Mouse (Mus musculus) liver, embryonic 11.5 days (tissue): ENCODE results near the gene Fetub. TPM values are rescaled to one million over a fixed set of nuclear protein-coding genes. Genes with fewer than 3 reads are reported as not detected.

Experiments
- ATAC-seq: fragments of 200-750 bp; cut with Nextera tagmentation; replicated peaks from 2 replicates; pipeline ENCODE4 v1.8.0; 2017; ENCODE audit warnings: moderate number of reproducible peaks, mild to moderate bottlenecking, moderate TSS enrichment, moderate library complexity; ENCODE audit not compliant: low FRiP score
- DNase-seq: peaks from one replicate; pipeline ENCODE4 v3.0.0-alpha.2; 2017; ENCODE audit warnings: low spot score
- H3K27ac ChIP-seq: fragments of 300-500 bp; sonication (generic); 2 replicates; pipeline ENCODE4 v1.5.1; 2014; ENCODE audit warnings: mild to moderate bottlenecking, low read depth, low read length, control low read depth
- H3K27me3 ChIP-seq: fragments of 300-500 bp; sonication (generic); replicated peaks from 2 replicates; pipeline ENCODE4 v1.6.1; 2014; ENCODE audit warnings: low read length, mixed read lengths; ENCODE audit not compliant: control insufficient read depth, insufficient read depth
- H3K36me3 ChIP-seq: fragments of 300-500 bp; sonication (generic); 2 replicates; pipeline ENCODE4 v1.6.1; 2014; ENCODE audit warnings: mild to moderate bottlenecking, low read length, moderate library complexity, mixed read lengths; ENCODE audit not compliant: control insufficient read depth, insufficient read depth
- H3K4me1 ChIP-seq: fragments of 300-500 bp; sonication (generic); replicated peaks from 2 replicates; pipeline ENCODE4 v1.6.1; 2014; ENCODE audit warnings: low read length, mixed read lengths; ENCODE audit not compliant: control insufficient read depth, insufficient read depth
- H3K4me2 ChIP-seq: fragments of 300-500 bp; sonication (generic); 2 replicates; pipeline ENCODE4 v1.6.1; 2014; ENCODE audit warnings: mild to moderate bottlenecking, control low read depth, moderate library complexity
- H3K4me3 ChIP-seq: fragments of 300-500 bp; sonication (generic); 2 replicates; pipeline ENCODE4 v1.5.1; 2014; ENCODE audit warnings: low read depth, low read length, control low read depth
- H3K9ac ChIP-seq: fragments of 300-500 bp; sonication (generic); 2 replicates; pipeline ENCODE4 v1.6.1; 2014; ENCODE audit warnings: low read depth, low read length, control low read depth
- H3K9me3 ChIP-seq: fragments of 300-500 bp; sonication (generic); 2 replicates; pipeline ENCODE4 v1.6.1; 2016; ENCODE audit warnings: low read length, inconsistent platforms, mixed read lengths; ENCODE audit not compliant: control insufficient read depth
- WGBS: fragments of 180-500 bp; shearing (Covaris S2); extraction: QIAGEN DNeasy Blood & Tissue Kit; methylation state at CpG from one replicate; pipeline ENCODE4 v1.1.7; 2014; 5-methylcytosine and 5-hydroxymethylcytosine counted together
- polyA plus RNA-seq: library from polyadenylated mRNA; unstranded; fragments of >200 nt; fragmentation: Nextera tagmentation; extraction: Ambion mirVana; gene quantifications from 2 replicates; pipeline ENCODE4 v1.2.1, GENCODE M21; 2014

The Fetub gene
- polyA plus RNA-seq, 1 experiment from 2014 or later = 0.69 TPM

DNA sequence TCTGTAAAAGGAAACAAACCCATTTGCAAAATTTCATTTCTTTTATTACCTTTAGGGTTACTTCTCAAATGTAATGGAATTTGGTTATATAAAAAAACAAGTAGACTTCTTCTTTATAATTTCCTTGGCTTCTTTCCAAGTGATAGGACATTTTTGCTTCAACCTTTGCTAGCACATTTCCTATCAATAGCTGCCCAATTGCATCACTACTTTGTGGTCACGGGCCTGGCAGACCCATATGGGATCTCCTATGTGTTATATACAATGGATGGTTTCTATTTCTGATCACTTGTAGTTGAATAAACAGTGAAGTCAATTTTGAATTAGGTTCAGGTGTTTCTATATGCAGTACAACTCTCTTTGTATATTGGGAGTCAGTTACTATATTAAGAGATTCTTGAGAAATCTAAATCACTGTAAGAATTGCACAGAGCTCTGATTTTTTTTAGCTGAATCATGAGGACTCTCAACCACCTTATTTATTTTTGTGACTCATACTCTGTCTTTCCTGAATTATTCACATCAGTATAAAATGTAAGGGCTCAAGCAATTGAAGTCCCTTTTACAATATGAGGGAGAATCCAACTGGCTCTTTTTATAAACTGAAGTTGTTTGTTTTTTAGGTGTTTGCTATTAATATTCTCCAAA, 49.4 kb downstream of the Fetub start:
- no peak overlapping the region for H3K4me3 ChIP-seq
- 49% methylated on average over 1 of the region's 1 CpGs for WGBS
- no peak for ATAC-seq

More for the DNA sequence above, 49.4 kb downstream of the Fetub start:
- no peak overlapping the region for H3K4me2 ChIP-seq
- H3K27ac ChIP-seq = no peak overlapping the region
- no peak overlapping the region for H3K9ac ChIP-seq
- H3K36me3 ChIP-seq = no peaks in the 10 kb centered on the region
- no peak for DNase-seq
- H3K27me3 ChIP-seq = no peaks in the 10 kb centered on the region
- no peaks in the 10 kb centered on the region for H3K4me1 ChIP-seq
- H3K9me3 ChIP-seq = no peaks in the 10 kb centered on the region

Other genes starting within 250 kb of the Fetub start
- not detected in 2 replicates for gene Crygs, start 106.8 kb upstream of the Fetub start, polyA plus RNA-seq
- gene Tbccd1, start 60.7 kb upstream of the Fetub start, polyA plus RNA-seq = 44.8 and 47.3 TPM in 2 replicates
- gene Dnajb11, start 60.5 kb upstream of the Fetub start, polyA plus RNA-seq = 125 and 131 TPM in 2 replicates
- 79.0 and 82.8 TPM in 2 replicates for gene Ahsg, start 27.1 kb upstream of the Fetub start, polyA plus RNA-seq
- 0.22 TPM in 1 of 2 replicates, not detected in the other for gene Hrg, start 32.7 kb downstream of the Fetub start, polyA plus RNA-seq
- 0.27 and 0.34 TPM in 2 replicates for gene Kng2, start 111.1 kb downstream of the Fetub start, polyA plus RNA-seq
- gene Kng1, start 139.5 kb downstream of the Fetub start, polyA plus RNA-seq = 87.0 and 97.8 TPM in 2 replicates
- 189 and 200 TPM in 2 replicates for gene Eif4a2, start 189.1 kb downstream of the Fetub start, polyA plus RNA-seq
- gene Rfc4, start 209.4 kb downstream of the Fetub start, polyA plus RNA-seq = 204 and 227 TPM in 2 replicates
- gene Adipoq, start 228.2 kb downstream of the Fetub start, polyA plus RNA-seq = not detected in 2 replicates